Mouse (Mus musculus): ENCODE results near the gene Idi1. TPM values are rescaled to one million over a fixed set of nuclear protein-coding genes. Genes with fewer than 3 reads are reported as not detected.

The Idi1 gene
- 18.1 and 20.0 TPM in 2 replicates for polyA plus RNA-seq (2015; fragmentation: Nextera tagmentation; extraction: Ambion mirVana)

DNA sequence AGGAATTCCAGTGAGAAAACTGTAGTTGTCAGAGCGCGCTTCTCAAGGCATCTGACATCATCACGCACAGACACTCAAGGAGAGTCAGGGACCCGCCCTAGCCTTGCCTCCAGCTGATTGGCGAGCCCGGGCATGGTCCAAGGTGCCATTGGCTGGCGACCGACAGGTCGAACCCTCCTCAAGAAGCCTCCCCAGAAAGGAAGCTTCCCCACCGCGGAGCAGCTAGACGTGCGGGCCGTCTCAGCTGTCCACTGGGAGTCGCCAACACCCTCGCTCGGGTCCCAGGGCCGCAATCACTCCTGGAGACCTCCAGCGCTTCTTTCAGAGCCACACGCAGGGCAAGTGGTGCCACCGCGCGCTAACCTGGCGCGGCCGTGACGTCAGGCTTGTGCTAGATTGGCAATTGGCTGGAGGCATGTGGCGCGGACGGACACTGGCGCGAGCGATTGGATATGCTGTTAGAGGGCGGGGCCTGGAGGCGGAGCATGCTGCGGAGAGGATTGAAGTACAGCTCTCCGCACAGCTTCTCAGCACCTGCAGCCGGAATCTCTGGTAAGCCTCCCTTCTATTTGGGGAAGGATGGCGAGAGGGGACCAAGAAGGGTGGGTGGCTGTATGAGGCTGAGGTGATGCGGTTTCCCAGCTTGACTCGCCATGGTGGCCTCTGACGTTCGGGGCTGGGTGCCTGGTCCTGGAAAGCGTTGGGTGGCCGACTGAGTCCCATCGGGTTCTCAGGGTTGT lies at the start of gene Idi1:
Gene Idi1, plus strand, starts transcription at position 57 of the 740 bp plus-strand sequence.

GRCm38 (mm10) chr13:8871314-8871962 lies 13.9 kb upstream of the Idi1 start, which contains the start of gene Wdr37:
Gene Wdr37 (minus strand): TSS chr13:8871909.

Other genes starting within 250 kb of the Idi1 start
- gene Wdr37, start 13.6 kb upstream of the Idi1 start, polyA plus RNA-seq (2015; fragmentation: Nextera tagmentation; extraction: Ambion mirVana), result 10.5 and 11.1 TPM in 2 replicates
- gene Gm9745, start 62.7 kb downstream of the Idi1 start, polyA plus RNA-seq (2015; fragmentation: Nextera tagmentation; extraction: Ambion mirVana), result not detected in 2 replicates
- not detected in 2 replicates for gene Idi2, start 67.4 kb downstream of the Idi1 start, polyA plus RNA-seq (2015; fragmentation: Nextera tagmentation; extraction: Ambion mirVana)
- gene Gtpbp4, start 110.6 kb downstream of the Idi1 start, polyA plus RNA-seq (2015; fragmentation: Nextera tagmentation; extraction: Ambion mirVana), result 53.5 and 54.5 TPM in 2 replicates
- gene Larp4b, start 208.4 kb downstream of the Idi1 start, polyA plus RNA-seq (2015; fragmentation: Nextera tagmentation; extraction: Ambion mirVana), result 30.0 and 31.7 TPM in 2 replicates

Measured in spleen, postnatal 0 days (tissue).